In genomic region chr13:97295101-97295852, GRCm38 (mm10) we compare ENCODE assay signal across 9 mouse cellular contexts. TPM values are rescaled to one million over a fixed set of nuclear protein-coding genes. Genes with fewer than 3 reads are reported as not detected.
DNase-seq lines count a peak whose midpoint lies in the region; ATAC-seq and TF ChIP-seq lines count a peak whose summit lies in the region.
"Had no signal": no experiment of that assay in that cellular context is flagged by ENCODE, and none has a peak within 500 bp of the region (broad histone marks: within the 10 kb centered on the region; RNA-seq: fewer than 3 reads in every experiment).

No protein-coding gene starts in this region.

- TF ChIP-seq CTCF in lung, embryonic 14.5 days (IDR thresholded peaks at IDR 0.05; ENCODE audit: low read depth) = no peak

- no peak for ATAC-seq in lung, embryonic 14.5 days (ENCODE audit: insufficient read depth)

- 56% methylated on average over 9 of the region's 9 CpGs for WGBS in lung, embryonic 14.5 days

- DNase-seq in ES-CJ7 (ENCODE audit: low read depth, low spot score) = peak; percentile 83
- DNase-seq in adrenal gland, postnatal 36 days = peak; percentile 53 to 65
- peak; percentile 69 to 72 for DNase-seq in heart, postnatal 36 days
- peak; percentile 60 for DNase-seq in lung, embryonic 14.5 days
- no peak for DNase-seq in cerebellum, postnatal 14 days
- DNase-seq in natural killer cell, adult 2 months (ENCODE audit: low spot score in 2 of 2) = no peak
- no peak for DNase-seq in layer of hippocampus, adult 8-10 months (ENCODE audit: low spot score in 2 of 2)
- no peak for DNase-seq in thymus, postnatal 25 days

- H3K4me2 ChIP-seq in lung, embryonic 14.5 days = no peak overlapping the region
- H3K4me2 ChIP-seq: limb, embryonic 13.5 days had no signal

- H3K27me3 ChIP-seq in lung, embryonic 14.5 days (ENCODE audit: insufficient read depth, low read length) = no peaks in the 10 kb centered on the region
- H3K27me3 ChIP-seq: limb, embryonic 13.5 days had no signal

- H3K4me1 ChIP-seq in lung, embryonic 14.5 days (ENCODE audit: insufficient read depth) = 0 out of 2 replicates have a peak, but pooled peaks cover 10% of the 10 kb centered on the region

- intact Hi-C loops in heart, postnatal 36 days (cut with DNase I) = loop anchor here (1.0 to 5.0 kb wide), 3 partner anchors 54 to 562 kb away; partner anchors contain the start of gene Enc1

- no peak overlapping the region for H3K4me3 ChIP-seq in lung, embryonic 14.5 days (ENCODE audit: low read depth, low read length)
- H3K4me3 ChIP-seq: limb, embryonic 13.5 days had no signal

- no peaks in the 10 kb centered on the region for H3K9me3 ChIP-seq in lung, embryonic 14.5 days (ENCODE audit: low read depth, low read length)
- H3K9me3 ChIP-seq: limb, embryonic 13.5 days had no signal

- H3K9ac ChIP-seq in lung, embryonic 14.5 days = no peak overlapping the region
- H3K9ac ChIP-seq: limb, embryonic 13.5 days had no signal

- no peaks in the 10 kb centered on the region for H3K36me3 ChIP-seq in lung, embryonic 14.5 days (ENCODE audit: insufficient read depth)
- H3K36me3 ChIP-seq: limb, embryonic 13.5 days had no signal

- H3K27ac ChIP-seq in lung, embryonic 14.5 days (ENCODE audit: low read depth) = no peak overlapping the region
- H3K27ac ChIP-seq: limb, embryonic 13.5 days had no signal

RNA-seq across cellular contexts. Expression of gene Enc1, which starts 54.4 kb away (rescaled TPM):
- 10 to 100 TPM in 1 of 2 experiments, 1 to 10 TPM in 1; 8.3 to 10.2 TPM for total RNA-seq in adrenal gland, postnatal 36 days (2021)
- 1 to 10 TPM; 4.7 to 8.1 TPM for total RNA-seq in heart, postnatal 36 days (2021)
- polyA plus RNA-seq in lung, embryonic 14.5 days (2014; fragmentation: Nextera tagmentation; extraction: Ambion mirVana) = 14.0 and 14.1 TPM in 2 replicates
- 100 to 1,000 TPM; 584 to 717 (median 649) TPM for total RNA-seq in layer of hippocampus, adult 8-10 months (2022)

Comparison
In these comparisons a context has a peak if more than half of its experiments do, and no peak if none do; other contexts are left out.
1. DNase-seq: peak in ES-CJ7 (single experiment), adrenal gland, postnatal 36 days (2 of 2), heart, postnatal 36 days (2 of 2) and lung, embryonic 14.5 days (single experiment); none in cerebellum, postnatal 14 days (0 of 2), natural killer cell, adult 2 months (0 of 2), layer of hippocampus, adult 8-10 months (0 of 2) and thymus, postnatal 25 days (single experiment).
2. RNA of gene Enc1, which starts 54.4 kb away (total RNA-seq): 584 to 717 TPM in layer of hippocampus, adult 8-10 months; 8.3 to 10.2 TPM in adrenal gland, postnatal 36 days and 4.7 to 8.1 TPM in heart, postnatal 36 days; every median in the first group is over 10 times any median in the second.